Mouse (Mus musculus) cerebellum, adult 2 months (tissue): ENCODE data around the gene Tbc1d8b.

ENCODE experiments used
- CTCF ChIP-seq: fragments of 200-500 bp; IDR thresholded peaks from 2 replicates; pipeline ENCODE4 v1.5.1; 2011; ENCODE audit warnings: low read depth, mild to moderate bottlenecking, control low read depth, low read length, moderate library complexity, borderline replicate concordance; ENCODE audit not compliant: insufficient read depth
- POLR2A ChIP-seq: fragments of 200-500 bp; IDR thresholded peaks from 2 replicates; pipeline ENCODE4 v1.6.1; 2011; ENCODE audit warnings: low read length, control low read depth, borderline replicate concordance; ENCODE audit not compliant: insufficient read depth

DNA sequence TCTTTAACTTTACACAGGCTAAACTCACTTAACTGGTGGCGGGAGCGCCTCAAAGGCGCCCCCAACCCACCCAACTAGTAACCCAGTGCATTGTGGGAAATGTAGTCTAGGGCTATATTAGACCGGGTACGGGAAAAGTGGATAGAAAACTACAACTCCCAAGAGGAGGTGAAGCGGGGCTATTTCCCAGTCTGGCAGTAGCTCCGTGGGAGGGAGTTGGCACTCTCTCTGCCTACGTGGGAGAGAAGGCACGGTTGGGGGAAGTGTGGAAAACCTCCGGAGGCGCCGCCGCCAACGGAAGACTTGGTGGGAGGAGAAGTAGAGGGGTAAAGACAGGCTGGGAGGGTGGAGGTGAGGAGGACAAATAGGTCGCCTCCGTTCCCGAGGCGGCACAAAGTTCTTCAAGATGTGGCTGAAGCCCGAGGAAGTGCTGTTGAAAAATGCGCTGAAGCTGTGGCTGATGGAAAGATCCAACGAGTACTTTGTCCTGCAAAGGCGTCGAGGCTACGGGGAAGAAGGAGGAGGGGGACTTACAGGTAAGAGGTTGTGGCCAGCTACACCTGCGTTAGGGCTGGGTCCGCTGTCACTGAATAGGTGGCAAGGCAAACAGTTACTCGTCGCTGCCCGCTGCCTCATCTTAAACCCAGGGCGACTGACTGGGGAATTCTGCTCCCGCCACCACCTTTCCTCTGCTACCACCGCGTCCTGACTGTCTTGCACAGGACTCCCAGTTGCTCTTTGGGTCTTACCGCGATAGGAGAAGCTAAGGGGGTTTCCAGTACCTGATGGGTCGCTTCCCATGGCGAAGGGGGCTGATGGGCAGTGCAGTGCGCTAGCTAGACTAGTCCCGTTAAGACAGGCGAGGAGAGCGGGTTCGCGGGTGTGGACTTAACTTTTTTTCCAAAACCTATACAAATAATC lies at the start of gene Tbc1d8b:
- no peak for TF ChIP-seq CTCF
- TF ChIP-seq POLR2A: no peak
